In the genomic region with DNA sequence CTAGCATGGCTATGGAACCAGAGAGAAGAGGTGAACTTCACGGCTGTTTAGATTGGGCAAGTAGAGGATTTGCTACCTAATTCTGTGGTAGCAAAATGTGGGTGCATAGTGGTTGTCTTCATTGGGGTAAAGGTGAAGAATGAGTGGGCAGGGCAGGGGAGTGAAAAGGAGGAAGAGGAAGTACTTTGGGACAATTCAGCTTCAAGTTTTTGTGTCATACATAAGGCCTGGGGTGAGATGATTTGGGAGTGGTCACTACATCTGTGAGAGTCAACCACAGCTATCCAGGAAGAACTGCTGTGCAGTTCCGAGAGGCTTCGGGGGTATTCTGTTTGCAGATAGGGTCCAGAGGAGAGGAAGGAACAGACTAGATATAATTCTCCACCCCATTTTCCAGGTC, we compare ENCODE assay signal across 21 mouse cellular contexts.
"Had no signal": no experiment of that assay in that cellular context is flagged by ENCODE, and none has a peak within 500 bp of the region (broad histone marks: within the 10 kb centered on the region; RNA-seq: fewer than 3 reads in every experiment).

No protein-coding gene starts in this region.

- DNase-seq: liver, embryonic 13.5 days; liver, postnatal 0 days; lung, adult 2 months; midbrain, embryonic 14.5 days; retina, postnatal 1 day; right cerebral cortex, adult 18-20 months; right cerebral cortex, postnatal 25 days; right cerebral cortex, postnatal 4 days; spleen, adult 18-20 months; thymus, adult 18-20 months; thymus, postnatal 14 days; thymus, postnatal 36 days had no signal

- H3K36me3 ChIP-seq: liver, embryonic 13.5 days; liver, embryonic 15.5 days; lung, embryonic 15.5 days; midbrain, embryonic 10.5 days; midbrain, embryonic 12.5 days; neural tube, embryonic 13.5 days; neural tube, embryonic 15.5 days had no signal

- ATAC-seq: liver, postnatal 0 days; lung, postnatal 0 days; midbrain, embryonic 16.5 days had no signal

- H3K27ac ChIP-seq: liver, embryonic 13.5 days; liver, embryonic 15.5 days; lung, embryonic 15.5 days; macrophage; midbrain, embryonic 10.5 days; midbrain, embryonic 12.5 days; neural tube, embryonic 13.5 days; neural tube, embryonic 15.5 days had no signal

- H3K4me3 ChIP-seq: liver, embryonic 13.5 days; liver, embryonic 15.5 days; lung, embryonic 15.5 days; midbrain, embryonic 10.5 days; midbrain, embryonic 12.5 days; neural tube, embryonic 13.5 days; neural tube, embryonic 15.5 days had no signal

- H3K27me3 ChIP-seq: liver, embryonic 13.5 days; liver, embryonic 15.5 days; lung, embryonic 15.5 days; midbrain, embryonic 12.5 days; neural tube, embryonic 13.5 days; neural tube, embryonic 15.5 days had no signal

- H3K9me3 ChIP-seq: liver, embryonic 13.5 days; liver, embryonic 15.5 days; lung, embryonic 15.5 days; midbrain, embryonic 10.5 days; midbrain, embryonic 12.5 days; neural tube, embryonic 13.5 days; neural tube, embryonic 15.5 days had no signal

- H3K4me1 ChIP-seq: liver, embryonic 13.5 days; liver, embryonic 15.5 days; neural tube, embryonic 13.5 days; neural tube, embryonic 15.5 days had no signal

- H3K4me2 ChIP-seq: liver, embryonic 13.5 days; liver, embryonic 15.5 days; lung, embryonic 15.5 days; midbrain, embryonic 12.5 days; neural tube, embryonic 13.5 days; neural tube, embryonic 15.5 days had no signal
